Mouse (Mus musculus): ENCODE data around the gene Gm20708.
A peak's percentile ranks its signal among the peaks of the same experiment; 100 is the strongest.
"Not testable (repeated sequence)": the region's sequence is repeated elsewhere in the genome, so short reads cannot be mapped to it uniquely, and the experiment has no call there.

Gm20708 gene

DNA sequence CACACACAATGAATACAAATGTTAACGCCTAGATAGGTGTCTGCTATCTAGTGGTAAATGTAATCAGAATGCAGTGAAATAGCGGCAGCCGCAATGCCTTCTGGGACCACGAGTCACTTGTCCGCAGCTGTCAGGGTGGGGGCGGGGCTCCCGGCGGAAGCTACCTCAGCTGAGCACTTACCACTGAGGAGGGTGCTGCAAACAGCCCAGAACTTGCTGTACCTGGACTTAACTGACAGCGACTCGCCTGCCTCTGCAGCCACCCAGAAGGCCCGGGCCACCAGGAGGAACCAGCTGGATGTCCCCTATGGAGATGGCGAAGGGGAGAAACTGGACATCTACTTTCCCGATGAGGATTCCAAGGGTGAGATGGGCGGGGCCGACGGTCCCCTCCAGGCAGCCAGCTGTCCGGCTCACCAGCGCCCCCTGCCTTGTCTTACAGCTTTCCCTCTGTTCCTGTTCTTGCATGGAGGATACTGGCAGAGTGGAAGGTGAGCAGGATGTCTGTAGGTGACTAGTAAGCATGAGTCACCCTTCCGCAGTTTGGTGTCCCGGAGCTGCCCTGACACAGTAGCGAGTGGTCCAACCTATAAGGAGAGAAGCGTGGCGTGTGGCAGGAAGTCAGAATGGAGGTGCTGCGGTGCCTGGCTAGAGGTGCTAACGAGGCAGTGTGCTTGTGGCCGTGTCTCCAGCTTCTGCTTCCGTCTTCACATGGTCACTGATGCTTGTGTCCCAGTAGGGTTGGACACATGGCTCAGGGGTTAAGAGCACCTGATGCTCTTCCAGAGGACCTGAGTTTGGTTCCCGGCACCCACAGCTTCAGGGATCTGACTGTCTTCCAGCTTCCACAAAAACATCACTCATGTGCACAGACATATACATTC is 22.9 kb downstream of the Gm20708 start:
- DNase-seq (ENCODE audit: low read depth, low spot score) = peak; percentile 71

DNA sequence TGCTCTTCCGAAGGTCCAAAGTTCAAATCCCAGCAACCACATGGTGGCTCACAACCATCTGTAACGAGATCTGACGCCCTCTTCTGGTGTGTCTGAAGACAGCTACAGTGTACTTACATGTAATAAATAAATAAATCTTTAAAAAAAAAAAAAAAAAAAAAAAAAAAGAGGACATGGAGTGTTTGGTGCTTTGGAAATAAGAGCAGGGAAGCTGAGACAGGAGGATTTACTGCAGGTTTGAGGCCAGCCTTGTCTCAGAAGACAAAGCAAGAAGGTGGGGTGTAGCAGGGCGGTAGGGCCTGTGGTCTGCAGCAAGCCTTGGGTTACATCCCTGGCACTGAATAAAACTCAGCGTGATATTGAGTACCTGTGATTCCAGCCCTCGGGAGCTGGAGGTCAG is 24.0 kb downstream of the Gm20708 start:
- DNase-seq (ENCODE audit: low read depth, low spot score) = not testable (repeated sequence)

GRCm38 (mm10) chr11:117834086-117834485 is 24.6 kb downstream of the Gm20708 start:
- no peak for DNase-seq (ENCODE audit: low read depth, low spot score)

GRCm38 (mm10) chr11:117836306-117836705 is 26.8 kb downstream of the Gm20708 start:
- DNase-seq (ENCODE audit: low read depth, low spot score) = no peak

DNA sequence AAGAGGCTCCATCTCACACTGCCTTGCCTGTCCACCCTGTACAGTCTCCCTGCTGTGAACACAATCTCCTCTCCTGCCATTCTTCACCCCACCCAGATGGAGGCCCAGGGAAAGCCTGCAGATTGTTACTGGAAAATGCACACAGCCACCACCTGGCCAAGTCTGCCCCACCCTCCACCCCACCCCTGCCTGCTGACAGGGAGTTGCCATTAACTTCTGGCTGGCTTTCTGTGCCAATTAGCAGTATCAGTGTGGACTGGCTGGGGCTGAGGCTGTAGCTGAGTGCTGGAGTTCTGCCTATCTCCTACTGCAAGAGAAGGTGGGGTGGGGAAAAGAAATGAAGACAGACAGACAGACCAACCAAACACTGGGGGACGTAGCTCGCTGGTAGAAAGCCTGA is 29.1 kb downstream of the Gm20708 start:
- DNase-seq (ENCODE audit: low read depth, low spot score) = no peak

- DNase-seq (ENCODE audit: low read depth, low spot score) = no peak
Measured at GRCm38 (mm10) chr11:117839021-117839420, 29.6 kb downstream of the Gm20708 start.

GRCm38 (mm10) chr11:117840910-117841309 is 31.4 kb downstream of the Gm20708 start:
- no peak for DNase-seq (ENCODE audit: low read depth, low spot score)

DNA sequence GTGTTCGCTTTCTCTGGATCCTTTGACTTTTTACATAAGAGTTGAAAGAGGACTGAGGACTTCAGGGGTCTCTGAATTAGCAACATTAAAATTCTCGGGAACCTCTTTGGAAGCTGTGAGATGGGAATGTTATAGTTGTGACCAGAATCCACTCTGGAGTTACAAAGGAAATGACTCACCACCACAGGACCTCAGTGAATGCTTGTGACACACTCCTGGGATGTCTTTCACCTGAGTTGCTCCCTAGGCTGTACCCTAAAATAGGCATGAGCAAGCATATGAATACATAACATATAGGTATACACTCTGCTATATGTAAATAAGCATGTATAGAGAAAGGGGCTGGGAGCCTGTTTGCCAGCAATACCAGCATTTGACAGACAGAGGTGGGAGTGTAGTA is 34.0 kb downstream of the Gm20708 start:
- DNase-seq (ENCODE audit: low read depth, low spot score) = no peak

DNA sequence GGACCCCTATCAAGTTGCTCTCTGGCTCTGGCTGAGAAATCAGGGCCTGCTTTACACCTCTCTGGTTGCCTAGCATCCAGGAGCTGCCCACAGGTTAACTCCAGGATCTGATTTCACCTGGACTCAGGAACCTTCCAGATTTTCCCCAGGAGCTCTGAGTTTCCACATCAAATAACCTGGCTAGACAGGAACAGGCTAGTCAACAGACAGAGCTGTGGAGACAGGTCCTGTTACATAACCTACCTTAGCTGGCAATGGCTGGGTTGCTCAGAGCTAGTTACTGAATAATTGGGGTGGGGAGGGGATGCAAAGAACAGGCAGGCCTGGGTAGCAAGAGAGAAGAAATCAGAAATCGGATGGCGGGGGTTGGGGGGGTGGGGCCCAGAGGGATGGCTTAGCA is 35.5 kb downstream of the Gm20708 start:
- no peak for DNase-seq (ENCODE audit: low read depth, low spot score)

DNA sequence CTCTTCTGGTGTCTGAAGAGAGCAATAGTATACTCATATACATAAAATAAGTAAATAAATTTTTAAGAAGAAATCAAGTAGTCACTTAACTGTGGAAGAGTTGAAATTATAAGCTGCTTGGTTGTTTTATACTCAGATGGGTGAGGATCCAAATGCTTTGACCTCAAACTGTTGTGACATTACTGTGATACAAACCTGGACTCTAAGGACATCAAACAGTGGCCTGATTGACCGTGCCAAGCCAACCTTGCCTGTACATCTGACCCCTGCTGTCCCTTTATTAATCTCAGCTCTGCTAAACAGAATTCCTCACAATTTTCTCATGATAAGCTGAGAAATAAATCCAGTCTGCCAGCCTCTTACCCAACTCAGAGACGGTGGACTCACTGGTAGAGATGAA is 36.2 kb downstream of the Gm20708 start:
- DNase-seq (ENCODE audit: low read depth, low spot score) = no peak

DNA sequence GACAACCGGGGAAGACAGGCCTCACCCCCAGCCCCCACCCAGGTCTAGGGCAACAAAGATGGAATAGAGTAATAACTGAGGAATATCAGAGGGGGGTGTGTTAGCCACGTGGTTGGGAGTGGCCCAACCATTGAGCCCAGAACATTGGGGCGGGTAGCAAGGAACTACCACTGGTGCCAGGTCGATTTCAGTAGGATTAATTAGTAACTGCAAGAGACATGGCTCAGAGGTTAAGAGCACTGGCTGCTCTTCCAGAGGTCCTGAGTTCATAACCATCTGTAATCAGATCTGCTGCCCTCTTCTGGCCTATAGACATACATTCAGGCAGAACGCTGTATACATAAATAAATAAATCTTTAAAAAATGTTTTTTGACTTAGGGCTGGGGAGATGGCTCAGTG is 37.2 kb downstream of the Gm20708 start:
- no peak for DNase-seq (ENCODE audit: low read depth, low spot score)

DNA sequence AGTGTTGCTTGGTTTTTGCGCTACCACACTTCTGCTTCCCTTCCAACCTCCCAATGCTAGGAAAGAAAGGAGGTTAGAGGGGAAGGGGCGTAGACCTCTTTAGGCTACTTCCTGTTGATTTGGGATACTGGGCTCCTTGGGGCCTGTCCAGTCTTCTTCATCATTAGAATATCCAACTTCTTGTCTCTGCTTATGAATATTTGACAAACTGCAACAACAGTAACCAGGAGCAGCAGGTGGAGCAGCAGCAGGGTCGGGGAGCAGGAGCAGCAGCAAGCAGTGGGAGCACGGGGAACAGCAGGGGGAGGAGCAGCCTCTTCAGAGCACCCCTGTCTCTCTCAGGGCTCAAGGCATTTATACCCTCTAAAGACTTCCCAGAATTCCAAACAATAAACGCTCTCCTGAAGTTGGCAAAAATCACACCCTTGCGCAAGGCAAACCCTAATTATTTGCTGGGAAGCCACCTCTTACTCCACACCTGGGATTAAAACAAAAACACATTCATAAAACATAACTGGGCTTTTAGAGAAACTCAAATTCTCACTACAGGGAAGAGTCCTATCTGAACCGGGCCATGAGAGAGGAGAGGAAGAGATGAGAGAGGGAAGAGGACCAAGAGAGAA is 38.2 kb downstream of the Gm20708 start:
- DNase-seq (ENCODE audit: low read depth, low spot score) = no peak

DNA sequence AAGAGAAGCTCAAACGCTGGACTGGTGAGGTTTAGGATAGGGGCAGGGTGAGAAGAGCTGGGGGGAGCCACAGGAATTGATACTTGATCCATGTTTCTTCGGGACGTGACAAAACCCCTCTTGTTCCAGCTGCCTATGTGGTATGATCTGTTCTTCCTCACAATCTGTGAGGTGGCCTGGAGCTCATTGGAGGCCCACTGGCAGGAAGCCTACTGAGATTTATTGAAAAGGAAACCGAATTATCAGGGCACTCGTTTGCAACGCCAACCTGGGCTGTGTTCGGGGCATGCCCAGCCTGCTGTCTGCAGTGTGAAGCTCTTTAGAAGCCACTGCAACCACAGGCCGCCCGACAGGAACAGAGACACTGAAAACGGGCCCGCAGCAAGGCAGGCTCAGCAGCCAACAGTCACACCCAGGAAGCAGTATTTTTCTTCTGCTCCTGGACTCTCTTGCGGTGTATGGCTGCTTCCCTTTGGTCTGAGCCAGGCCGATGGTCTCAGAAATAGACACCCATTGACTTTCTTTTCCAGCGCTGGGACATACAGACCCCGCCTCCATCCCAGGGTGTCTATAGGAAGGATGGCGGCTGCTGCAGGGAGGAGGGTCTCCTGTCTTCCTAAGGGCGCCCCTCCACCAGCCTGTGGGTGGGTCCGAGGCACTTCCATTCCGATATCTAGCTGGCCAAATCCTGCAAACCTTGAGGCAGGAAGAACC is 39.0 kb downstream of the Gm20708 start:
- DNase-seq (ENCODE audit: low read depth, low spot score) = no peak

DNA sequence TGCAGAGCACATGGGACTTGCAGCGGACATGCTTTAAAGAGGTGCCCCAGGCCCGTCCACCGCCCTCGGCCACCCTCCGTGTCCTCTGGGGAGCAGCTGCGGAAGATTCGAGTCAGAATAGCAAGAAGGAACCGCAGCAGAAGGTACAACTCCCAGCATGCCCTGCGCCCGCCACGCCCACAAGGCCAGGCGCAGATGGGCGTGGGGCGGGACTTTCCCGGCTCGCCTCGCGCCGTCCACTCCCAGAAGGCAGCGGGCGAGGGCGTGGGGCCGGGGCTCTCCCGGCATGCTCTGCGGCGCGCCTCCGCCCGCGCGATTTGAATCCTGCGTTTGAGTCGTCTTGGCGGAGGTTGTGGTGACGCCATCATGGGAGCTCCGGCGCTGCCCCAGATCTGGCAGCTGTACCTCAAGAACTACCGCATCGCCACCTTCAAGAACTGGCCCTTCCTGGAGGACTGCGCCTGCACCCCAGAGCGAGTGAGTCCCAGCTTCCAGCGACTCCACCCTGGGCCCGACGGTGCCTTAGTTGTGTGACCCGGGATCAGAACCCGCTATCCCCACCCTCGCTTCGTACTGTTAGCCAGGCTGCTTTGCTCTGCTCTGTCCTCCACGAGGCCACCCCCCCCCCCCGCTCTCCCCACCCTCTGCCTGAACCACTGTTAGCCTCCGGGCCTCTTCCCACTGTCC is 39.7 kb downstream of the Gm20708 start, which contains the start of gene Birc5:
Gene Birc5 (plus strand): TSS at position 267 of the 687 bp plus-strand sequence.
- DNase-seq (ENCODE audit: low read depth, low spot score) = peak; percentile 95

- no peak for DNase-seq (ENCODE audit: low read depth, low spot score)
Measured at GRCm38 (mm10) chr11:117852875-117853274, 43.4 kb downstream of the Gm20708 start.

DNA sequence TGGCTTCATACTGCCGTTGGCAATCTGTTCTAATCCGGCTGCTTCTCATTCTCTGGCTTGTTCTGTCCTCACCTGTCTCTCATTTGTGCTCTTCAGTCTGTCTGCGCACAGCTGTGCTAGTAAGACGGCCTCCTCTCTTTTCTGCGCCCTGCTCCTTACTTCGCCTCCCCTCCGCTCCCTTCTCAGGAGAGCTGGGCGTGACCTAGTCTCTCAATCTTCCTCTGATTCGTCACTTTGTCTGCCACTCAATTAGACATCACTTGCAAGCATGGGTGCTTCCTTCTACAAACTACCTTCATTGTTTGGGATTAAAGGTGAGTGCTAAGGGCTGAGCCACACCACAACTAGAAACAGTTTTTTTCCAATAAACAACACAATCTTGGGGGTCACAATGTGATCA is 44.8 kb downstream of the Gm20708 start:
- no peak for DNase-seq (ENCODE audit: low read depth, low spot score)

DNA sequence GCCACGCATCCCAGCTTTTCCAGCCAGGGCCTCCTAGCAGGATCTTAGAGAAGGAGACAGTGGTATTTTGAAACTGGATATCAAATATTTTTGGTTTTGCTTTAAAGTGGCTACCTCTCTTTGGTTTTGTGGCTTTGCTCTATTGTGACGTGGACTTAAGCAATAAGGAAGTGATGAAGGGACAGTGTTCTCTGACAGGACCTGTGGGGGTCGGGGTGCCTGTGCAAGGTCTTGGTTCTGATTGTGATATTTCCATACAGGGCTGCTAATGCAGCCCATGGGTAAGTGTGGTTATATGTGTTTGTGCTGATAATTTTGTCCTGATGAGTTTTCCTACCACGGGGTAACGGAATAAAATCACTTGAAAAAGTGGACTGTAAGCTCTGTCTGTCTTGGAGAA is 45.9 kb downstream of the Gm20708 start:
- DNase-seq (ENCODE audit: low read depth, low spot score) = no peak

DNA sequence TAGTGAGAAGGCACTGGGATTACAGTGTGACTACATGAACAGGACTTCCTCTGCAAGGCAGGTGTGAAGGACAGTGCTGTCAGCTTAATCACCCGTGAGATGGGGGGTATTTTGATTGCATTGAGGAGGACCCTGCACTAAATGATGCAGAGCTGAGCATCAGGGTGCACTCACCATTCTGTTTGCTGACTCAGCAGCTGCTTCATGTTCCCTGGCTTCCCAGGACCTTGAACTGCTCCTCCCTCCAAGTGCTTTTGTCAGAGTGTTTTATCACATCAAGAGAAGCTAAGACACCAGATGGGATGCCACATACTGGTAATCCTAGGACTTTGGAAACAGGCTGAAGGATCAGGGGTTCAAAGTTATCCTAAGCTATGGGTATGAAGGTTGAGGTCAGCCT is 46.5 kb downstream of the Gm20708 start:
- DNase-seq (ENCODE audit: low read depth, low spot score) = no peak

DNA sequence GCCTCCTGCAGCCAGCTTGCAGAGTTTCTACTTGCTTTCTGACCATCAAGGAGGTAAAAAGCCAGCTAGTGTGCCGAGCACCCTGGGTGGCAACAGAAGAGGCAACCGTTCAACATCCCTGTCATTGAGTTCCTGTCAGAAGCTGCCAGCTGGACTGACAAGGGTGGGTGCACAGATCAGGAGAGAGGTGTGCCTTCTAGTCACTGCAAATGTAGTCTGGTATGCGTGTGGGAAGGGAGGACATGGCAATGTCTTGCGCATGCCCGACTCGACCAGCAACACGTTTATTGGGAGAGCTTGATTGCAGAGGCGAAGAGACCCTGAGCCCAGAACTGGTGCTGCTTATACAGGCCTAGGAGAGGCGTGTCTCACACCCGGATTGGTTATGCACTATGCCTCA is 48.0 kb downstream of the Gm20708 start:
- no peak for DNase-seq (ENCODE audit: low read depth, low spot score)

DNA sequence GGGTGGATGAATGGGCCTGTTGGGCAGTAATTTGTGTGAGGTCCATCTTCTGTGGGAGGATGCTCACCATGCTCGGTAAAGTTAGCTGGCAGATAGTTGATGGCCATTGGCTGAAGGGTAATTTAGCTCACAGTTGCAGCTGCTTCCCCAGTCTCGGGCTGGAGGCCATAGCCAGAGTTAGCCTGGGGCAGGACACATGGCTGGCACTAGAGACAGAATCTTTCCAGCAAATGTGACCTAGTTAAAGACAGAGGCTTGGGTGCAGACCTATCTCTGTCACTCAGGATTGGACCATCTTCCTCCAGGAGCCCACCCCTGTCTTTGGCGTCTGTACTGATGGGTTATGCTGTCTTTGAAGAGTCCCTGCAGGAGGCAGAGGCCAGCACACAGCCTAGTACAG is 48.9 kb downstream of the Gm20708 start:
- DNase-seq (ENCODE audit: low read depth, low spot score) = no peak

DNA sequence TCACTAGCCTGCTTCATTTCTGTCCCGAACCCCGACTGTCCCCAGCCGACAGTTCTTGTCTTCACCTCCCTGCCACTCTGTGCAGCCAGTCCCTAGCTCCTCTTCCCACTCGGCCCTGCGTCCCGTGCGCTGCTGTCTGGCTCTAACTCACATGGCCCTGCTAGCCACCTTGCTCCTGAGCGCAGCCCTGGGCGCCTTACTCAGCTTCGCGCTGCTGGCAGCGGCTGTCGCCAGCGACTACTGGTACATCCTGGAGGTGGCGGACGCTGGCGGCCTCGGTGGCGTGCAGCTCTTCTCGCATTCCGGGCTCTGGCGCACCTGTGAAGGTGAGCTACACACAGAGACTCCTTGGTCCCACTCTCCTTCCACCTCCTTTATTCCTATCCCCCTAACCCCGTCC is 51.1 kb downstream of the Gm20708 start, which contains the start of gene Tmem235:
Gene Tmem235 (plus strand): TSS at position 152 of the 400 bp plus-strand sequence.
- DNase-seq (ENCODE audit: low read depth, low spot score) = no peak
